Mouse (Mus musculus) MEL (cell line): ENCODE results near the gene Eef1a2.

Experiments
- CTCF ChIP-seq, 3 experiments: IDR thresholded peaks in 2 of 3; conservative IDR thresholded peaks in 1 of 3; 2 replicates each; pipeline ENCODE4 v1.5.1; 2011 to 2012; ENCODE audit warnings: low read length in 3 of 3, low read depth in 2 of 3, mild to moderate bottlenecking in 2 of 3, improper control_type of control experiment in 1 of 3, inconsistent platforms in 1 of 3, mixed read lengths in 1 of 3, moderate library complexity in 1 of 3; ENCODE audit not compliant: control insufficient read depth in 1 of 3, insufficient read depth in 1 of 3, poor library complexity in 1 of 3, severe bottlenecking in 1 of 3
- MEF2A ChIP-seq: IDR thresholded peaks from 2 replicates; pipeline ENCODE4 v1.6.1; 2014; ENCODE audit warnings: low read depth, mild to moderate bottlenecking, inconsistent platforms, low read length, improper control_type of control experiment; ENCODE audit not compliant: poor library complexity, insufficient replicate concordance, severe bottlenecking; ENCODE audit errors: extremely low read depth
- RAD21 ChIP-seq: IDR thresholded peaks from 2 replicates; pipeline ENCODE4 v1.6.1; 2011; ENCODE audit warnings: mild to moderate bottlenecking, low read depth, low read length, improper control_type of control experiment

DNA sequence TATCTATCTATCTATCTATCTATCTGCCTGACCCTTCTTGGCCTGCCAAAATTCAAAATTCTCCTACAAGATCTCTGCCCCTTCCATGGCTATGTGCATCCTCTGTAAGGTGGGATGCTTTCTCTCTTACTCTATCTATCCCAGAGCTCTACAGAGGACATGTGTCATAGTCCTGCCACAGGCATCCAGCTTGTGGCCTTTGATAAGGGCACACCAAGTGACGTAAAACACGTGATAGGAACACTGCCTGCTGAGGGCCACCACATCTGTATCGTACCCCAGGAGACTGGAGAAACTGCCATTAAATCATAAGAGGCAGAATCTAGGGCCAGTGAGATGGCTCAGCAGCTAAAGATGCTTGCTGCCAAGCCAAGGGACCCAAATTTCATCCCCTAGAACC is 41.4 kb downstream of the Eef1a2 start:
- TF ChIP-seq MEF2A, result no peak
- no peak for TF ChIP-seq CTCF (IDR thresholded peaks at IDR 0.05 in 2 of 3, conservative IDR thresholded peaks at IDR 0.05 in 1 of 3; ENCODE audit: control insufficient read depth in 1 of 3, insufficient read depth in 1 of 3, low read depth in 2 of 3, low read length in 3 of 3, poor library complexity in 1 of 3, severe bottlenecking in 1 of 3)
- TF ChIP-seq RAD21, result no peak
